Mouse (Mus musculus): ENCODE measurements around the gene Ikbke. TPM values are rescaled to one million over a fixed set of nuclear protein-coding genes. Genes with fewer than 3 reads are reported as not detected.

Gene Ikbke
- total RNA-seq, 2 experiments from 2014 or later = 1.8 to 2.2 TPM

DNA sequence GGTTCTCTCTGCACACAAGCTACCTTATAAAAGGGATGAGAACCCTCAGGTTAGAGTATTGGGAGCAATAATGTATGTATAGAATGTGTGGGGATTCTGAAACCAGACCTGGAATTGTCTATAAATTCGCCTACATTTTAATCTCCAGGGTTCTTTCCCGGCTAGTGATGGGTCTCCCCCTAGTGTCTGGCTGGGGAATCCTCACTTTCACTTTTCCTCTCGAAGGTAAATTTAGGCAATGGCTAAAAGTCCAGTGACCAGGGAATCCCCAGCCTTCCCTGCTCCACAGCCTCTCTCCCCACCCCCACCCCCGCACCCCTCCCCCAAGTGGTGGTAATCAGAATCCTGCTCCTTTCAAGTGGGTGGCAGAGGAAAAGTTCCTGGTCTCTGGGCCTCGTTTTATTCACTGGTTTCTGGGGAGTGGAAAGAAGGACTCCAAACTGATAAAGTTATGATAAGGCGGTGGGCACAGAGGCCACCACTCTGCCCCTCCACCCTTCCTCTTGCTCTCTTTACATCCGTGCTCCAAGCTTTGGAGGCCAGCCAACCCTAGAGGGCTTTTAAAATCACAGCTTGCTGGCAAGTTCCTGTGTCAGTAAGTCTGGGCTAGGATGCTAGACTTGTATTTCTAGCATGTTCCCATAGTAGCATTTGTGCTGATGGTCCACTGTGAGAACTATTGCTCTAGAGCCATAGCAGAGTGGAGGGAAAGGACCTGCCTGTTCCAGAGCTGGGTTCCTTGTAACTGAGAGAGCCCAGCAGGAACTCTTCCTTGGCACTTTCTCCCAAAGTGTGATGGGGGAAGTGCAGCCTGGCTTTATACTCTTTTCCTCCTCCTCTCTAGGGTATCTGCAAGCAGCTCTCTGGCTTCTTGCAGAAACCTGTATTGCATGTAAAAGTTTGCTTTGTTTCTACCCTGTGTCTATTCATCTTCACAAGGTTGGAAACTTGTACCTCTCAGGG, 32.7 kb downstream of the Ikbke start:
- intact Hi-C loops (cut with DNase I) = loop anchor here (2.0 to 5.0 kb wide), 2 partner anchors 66 to 129 kb away; no protein-coding TSS in a partner anchor
- peak; percentile 51 for DNase-seq (ENCODE audit: extremely low spot score in 1 of 2, low spot score in 2 of 2)

DNA sequence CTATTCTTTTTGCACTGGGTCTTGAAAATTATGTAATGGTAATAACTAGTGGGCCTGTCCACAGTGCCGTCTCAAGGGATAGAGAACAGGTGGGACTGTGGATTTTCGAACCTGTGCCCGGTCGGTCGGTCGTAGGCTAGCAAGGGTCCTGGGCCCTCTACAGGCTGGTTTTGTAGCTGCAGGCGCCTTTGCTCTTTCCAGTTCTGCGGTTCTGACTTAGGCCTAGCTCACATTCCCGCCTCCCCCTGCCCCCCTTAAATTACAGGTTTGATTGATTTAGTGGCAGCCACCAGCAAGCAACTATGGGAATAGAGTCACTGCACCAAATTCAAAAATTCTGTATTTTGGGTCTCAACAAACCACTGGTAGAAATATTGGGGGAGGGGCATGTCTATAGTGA, 33.5 kb downstream of the Ikbke start:
- intact Hi-C loops (cut with DNase I) = loop anchor here (2.0 to 5.0 kb wide), 2 partner anchors 65 to 129 kb away; no protein-coding TSS in a partner anchor
- DNase-seq (ENCODE audit: extremely low spot score in 1 of 2, low spot score in 2 of 2) = peak; percentile 37 to 64

DNA sequence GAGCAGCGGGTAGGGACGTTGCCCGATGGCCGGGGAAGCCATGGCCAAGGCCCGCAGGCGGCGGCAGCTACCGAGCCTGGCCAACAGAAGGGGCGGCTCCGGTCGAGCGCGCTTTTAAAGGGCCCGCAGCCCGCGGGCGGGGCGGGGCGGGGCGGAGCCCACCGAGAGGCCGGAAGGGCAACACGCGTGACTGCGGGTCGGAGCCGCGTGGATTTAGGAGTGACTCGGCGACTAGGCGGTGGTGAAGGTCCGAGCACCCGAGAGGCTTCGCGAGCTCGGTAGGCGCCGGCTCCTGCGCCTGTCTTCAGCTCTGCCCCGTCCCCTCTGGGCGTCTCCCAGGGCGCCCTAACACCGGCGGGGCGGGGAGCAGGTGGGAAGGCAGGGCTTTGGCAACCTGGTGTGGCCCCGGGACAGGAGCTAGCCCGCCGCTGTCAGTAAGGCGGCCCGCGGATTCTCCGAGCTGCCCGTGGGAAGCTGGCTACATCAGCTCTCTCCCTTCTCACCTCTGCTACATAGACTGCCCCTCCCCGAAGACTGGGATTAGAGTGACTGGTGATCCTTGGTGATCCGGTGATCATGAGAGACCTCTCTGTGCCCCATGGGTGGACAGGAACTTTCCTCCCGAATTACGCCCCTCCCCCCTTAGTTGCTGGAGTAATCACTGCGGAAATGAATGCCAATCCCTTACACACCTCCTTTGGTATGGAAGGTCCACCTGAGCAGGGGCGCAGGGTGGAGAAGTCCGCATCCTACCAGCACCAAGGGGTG, 34.1 kb downstream of the Ikbke start, which contains the start of gene Rassf5:
TSS of gene Rassf5 (minus strand) at position 170 of the 768 bp plus-strand sequence.
- peak; percentile 37 to 81 for DNase-seq (ENCODE audit: extremely low spot score in 1 of 2, low spot score in 2 of 2)
- intact Hi-C loops (cut with DNase I) = loop anchor here (5.0 kb wide), 1 partner anchor 128 kb away; no protein-coding TSS in a partner anchor

DNA sequence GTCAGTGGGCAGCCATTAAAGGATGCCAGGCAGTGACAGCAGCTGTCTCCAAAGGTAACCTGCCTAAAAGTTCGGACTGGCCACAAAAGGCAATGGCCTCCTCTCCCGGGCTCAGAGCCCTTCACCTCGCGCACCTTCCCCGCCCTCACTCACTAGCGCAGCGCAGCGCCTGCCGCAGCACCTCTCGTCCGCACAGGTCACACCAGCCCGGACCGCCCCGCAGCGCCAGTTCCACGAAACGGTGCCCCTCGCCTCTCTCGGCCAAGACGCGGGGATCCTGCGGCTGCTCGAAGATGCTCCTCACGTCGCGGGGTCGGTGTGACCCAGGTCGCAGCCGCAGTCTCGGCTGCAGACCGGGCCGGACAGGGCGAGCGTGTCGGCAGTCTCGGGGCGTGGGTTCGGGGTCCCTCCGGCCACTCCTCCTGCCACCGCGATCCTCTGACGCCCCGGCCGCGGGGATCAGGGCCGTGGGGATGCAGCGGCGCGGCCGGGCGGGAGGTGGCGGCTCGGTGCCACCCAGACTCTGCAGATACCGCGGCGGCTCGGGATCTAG, 34.8 kb downstream of the Ikbke start:
- no peak for DNase-seq (ENCODE audit: extremely low spot score in 1 of 2, low spot score in 2 of 2)
- intact Hi-C loops (cut with DNase I) = loop anchor here (5.0 kb wide), 1 partner anchor 127 kb away; no protein-coding TSS in a partner anchor

DNA sequence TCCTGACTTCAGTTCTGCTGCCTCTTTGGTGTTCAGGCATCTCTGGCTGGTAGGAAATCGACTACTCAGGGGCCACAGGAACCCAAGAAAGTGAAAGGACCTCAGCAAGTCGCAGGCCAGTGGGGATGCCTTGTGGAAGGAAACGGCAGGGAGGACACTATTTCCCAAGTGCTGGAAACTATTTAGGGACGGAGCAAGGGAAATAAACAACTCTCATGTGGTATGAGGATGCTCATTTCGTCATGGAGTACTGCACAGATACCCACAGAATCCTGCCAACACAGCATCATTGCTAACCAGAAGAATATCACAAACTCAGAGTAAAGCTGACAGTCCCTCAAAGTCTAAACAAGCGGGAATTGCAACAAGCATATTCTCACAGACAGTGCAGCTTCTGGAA, 36.5 kb downstream of the Ikbke start:
- intact Hi-C loops (cut with DNase I) = no loop called here
- DNase-seq (ENCODE audit: extremely low spot score in 1 of 2, low spot score in 2 of 2) = no peak

DNA sequence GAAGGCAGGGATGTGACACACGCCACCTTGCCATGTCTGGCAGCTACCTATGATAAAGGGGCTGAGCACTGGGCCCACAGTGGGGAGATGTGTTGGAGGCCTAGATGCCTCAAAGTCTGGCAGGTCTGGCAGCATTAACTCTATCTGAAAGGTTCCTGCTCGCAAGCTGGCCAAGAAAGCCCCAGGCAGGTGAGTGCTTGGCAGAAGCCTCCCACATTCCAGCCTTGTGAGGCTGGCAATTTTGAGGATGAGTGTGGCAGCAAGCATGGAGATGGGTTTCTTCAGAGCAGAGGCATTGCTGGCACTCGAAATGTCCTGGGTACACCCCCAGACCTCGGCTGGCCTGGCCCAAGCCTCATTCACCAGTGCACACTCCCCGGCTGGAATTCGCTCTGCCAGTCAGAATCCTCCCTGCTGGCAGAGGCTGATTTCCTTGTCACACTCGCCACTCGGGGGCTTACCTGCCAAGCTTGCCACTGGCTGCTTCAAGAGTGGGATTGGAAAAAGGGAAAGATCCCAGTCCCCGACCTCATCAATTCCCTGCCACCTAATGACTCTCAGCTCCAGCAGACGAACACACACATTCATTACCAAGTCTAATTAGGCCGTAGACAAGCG, 39.7 kb downstream of the Ikbke start:
- DNase-seq (ENCODE audit: extremely low spot score in 1 of 2, low spot score in 2 of 2) = no peak
- intact Hi-C loops (cut with DNase I) = no loop called here

DNA sequence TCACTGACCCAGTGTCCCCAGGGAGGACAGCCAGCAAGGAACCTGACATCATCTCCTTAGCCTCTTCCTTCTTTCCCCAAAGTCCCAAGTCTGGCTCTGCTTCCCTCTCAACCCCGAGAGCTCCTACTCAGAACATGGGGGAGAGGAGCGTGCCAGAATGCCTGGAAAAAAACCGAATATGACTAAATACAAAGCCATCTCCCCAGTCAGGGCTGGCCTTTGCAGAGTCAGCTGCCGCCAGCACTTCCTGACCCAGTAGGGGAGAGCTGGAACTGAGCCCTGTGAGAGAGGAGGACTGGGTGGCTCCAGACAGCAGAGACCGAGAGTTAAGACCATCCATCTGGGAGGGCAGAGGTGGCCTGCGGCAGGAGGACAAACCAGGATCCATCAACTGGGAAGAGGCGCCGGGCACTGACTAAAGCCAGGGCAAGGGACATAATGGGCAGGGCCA, 40.5 kb downstream of the Ikbke start:
- intact Hi-C loops (cut with DNase I) = no loop called here
- DNase-seq (ENCODE audit: extremely low spot score in 1 of 2, low spot score in 2 of 2) = peak in 1 of 2 experiments; percentile 70

DNA sequence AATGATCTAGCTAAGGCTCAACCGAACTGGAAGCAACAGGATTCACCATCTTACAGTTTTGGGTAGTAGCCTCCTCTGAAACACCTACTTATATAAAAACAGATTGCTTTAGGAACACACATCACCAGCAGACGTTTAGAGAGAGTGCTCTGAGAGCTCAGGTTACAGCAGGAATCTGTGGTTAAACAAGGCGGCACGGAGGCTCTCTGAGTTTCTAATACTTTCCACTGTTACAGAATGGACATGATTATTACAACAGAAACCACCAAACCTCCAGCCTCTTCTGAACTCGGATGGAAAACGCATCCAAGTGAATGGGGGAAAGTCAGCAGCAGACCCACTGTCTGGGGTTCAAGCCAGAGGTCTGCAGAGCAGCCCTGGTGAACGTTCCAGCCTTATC, 43.3 kb downstream of the Ikbke start:
- DNase-seq (ENCODE audit: extremely low spot score in 1 of 2, low spot score in 2 of 2) = no peak
- intact Hi-C loops (cut with DNase I) = no loop called here

DNA sequence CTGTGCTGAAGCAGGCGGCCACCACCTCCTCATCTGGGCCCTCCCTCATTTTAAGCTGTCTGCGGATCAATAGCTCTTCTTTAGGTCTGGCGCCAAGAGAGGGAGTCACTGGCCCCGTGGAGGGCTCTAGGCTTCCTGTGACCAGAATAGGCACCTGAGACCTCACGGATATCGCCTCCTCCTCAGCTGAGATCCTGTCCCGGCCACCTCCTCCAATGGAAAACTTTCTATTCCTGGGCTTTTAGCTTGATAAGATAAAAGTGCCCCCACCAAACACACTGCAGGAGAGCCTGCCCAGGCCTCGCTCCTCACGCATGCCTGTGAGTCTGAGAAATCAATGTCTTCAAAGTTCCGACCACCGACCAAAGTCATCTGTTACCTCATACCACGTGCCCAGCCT, 45.9 kb downstream of the Ikbke start:
- DNase-seq (ENCODE audit: extremely low spot score in 1 of 2, low spot score in 2 of 2) = no peak
- intact Hi-C loops (cut with DNase I) = no loop called here

DNA sequence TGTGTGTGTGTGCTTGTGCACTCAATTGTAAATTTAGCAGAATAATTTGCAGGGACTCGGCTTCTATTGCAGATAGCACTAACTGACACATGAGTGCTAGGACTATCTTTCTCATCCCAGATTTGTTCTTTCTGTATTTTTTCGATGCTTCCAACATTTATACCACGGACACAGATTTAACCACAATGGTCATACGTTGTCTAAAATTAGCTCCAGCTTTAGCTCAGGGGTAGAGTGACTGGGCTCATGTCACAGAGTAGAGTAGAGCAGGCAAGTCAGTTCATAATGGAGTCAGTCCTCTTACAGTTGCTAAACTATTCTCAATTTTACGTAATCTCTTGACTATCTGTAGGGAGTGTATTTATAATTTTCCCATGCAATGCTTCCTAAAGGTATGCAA, 50.7 kb downstream of the Ikbke start:
- DNase-seq (ENCODE audit: extremely low spot score in 1 of 2, low spot score in 2 of 2) = no peak
- intact Hi-C loops (cut with DNase I) = no loop called here

DNA sequence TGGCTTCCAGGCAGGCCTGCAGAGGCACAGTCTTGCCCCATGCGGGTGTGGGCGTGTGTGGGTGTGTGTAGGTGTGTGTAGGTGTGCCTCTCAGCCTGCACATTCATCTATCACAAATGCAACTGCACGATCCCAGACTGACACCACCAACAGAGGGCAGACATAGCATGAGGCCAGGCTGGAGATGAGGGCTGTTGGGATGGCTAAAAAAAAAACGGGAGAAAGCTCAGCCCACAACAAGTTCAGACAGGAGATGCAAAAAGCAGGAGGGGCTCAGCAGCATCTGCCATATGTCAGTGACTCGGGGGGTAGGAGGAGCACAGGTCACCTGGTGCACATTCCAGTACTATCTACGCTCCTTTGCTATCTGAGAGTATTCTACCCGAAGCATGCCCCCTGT, 51.2 kb downstream of the Ikbke start:
- no peak for DNase-seq (ENCODE audit: extremely low spot score in 1 of 2, low spot score in 2 of 2)
- intact Hi-C loops (cut with DNase I) = no loop called here

DNA sequence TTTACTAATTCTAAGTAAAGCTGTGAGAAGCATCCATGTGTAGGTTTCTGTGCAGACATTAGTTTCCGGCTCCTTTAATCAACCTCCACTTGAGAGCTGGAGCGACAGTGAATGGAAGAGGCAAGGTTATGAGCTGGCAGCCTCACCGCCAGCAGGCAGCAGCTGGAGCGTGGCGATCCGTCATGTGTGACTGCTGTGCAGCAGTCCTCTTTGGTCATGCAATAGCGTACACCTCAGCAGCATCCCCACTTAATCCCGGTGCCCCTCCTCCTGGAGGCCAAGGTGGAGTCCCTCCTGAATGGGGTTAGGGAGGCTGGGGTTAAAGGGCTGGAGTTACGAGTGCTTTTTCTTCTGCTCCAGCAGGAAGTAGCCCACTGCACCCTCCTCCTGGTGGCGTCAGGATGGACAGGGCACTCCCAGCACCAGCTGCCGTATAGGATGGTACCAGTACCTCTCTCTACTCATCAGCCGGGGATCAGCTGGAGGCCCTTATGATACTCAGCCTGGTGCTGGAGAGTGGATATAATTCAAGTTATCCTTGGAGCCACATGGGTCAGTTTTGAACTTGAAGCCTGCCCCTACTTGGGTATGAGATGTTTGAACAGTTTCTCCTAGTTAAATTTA, 54.4 kb downstream of the Ikbke start:
- no peak for DNase-seq (ENCODE audit: extremely low spot score in 1 of 2, low spot score in 2 of 2)
- intact Hi-C loops (cut with DNase I) = no loop called here

DNA sequence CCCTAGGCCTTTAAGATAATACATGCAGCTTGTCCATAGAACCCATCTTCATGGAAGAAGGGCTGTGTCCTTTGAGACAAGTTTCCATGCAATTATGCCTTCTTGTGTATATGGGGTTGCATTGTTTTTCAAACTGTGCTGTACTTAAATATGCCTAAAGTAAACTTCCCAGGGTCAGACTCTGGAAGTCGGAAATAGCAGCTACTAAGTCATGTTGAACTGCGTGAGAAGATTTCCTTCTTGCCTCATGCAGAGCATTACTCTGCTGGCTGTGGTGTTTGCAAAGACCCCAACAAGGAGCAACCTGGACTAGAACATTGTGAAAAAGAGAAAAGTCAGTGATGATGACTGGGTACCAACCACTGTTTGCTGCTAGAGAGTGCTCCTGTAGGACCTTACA, 56.1 kb downstream of the Ikbke start:
- intact Hi-C loops (cut with DNase I) = no loop called here
- DNase-seq (ENCODE audit: extremely low spot score in 1 of 2, low spot score in 2 of 2) = no peak

DNA sequence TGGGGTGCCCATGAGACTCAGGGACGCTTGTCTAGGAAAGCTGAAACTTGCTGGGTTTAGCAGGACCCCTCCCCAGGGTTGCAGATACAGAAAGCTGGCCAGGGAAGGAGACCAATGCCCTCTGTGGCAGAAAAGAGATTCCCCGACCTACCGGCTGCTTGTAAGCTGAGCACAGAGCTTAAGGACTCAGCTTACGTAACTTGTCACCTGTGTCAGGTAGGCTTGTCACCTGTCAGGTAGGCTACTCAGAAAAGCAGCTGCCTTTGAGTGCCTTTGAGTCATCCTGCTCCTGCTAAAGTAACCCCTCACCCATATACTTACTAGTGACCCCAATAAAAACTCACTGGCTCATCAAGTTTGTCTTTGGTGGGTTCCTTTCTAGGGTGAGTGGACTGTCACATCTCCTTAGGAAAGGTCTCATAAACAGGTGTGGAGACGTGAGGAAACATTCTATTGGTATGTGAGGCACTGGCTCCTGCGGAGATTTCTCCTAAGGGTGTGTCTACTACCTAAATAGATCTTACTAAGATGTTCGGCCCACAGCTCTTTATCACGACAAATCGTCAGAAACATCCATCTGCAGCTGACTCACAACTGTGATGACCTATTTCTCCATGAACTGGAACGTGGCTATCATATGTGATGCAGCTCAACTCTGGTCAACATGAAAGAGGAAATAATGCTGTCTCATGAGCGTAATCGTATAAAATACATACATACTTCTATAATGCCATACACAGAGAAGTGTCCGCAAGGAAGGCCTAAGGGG, 57.4 kb downstream of the Ikbke start:
- intact Hi-C loops (cut with DNase I) = no loop called here
- DNase-seq (ENCODE audit: extremely low spot score in 1 of 2, low spot score in 2 of 2) = no peak

DNA sequence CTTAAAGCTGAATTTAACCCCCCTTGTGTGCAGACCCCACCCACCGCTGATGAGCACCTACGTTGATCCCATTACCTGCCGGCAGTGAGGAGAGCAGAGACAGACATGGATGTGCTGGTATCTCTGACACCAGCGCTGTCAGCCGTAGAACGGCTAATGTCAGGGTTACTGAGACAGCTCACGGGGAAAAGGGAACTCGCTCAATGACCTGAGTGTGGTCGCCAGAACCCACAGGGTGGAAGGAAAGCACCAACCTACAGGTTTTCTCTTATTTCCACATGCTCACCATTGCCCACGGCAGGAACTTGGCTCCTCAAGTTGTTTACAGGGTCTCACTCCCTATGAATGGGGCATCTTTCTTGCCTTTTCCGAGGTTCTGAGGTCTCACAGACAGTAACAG, 60.5 kb downstream of the Ikbke start:
- no peak for DNase-seq (ENCODE audit: extremely low spot score in 1 of 2, low spot score in 2 of 2)
- intact Hi-C loops (cut with DNase I) = no loop called here

DNA sequence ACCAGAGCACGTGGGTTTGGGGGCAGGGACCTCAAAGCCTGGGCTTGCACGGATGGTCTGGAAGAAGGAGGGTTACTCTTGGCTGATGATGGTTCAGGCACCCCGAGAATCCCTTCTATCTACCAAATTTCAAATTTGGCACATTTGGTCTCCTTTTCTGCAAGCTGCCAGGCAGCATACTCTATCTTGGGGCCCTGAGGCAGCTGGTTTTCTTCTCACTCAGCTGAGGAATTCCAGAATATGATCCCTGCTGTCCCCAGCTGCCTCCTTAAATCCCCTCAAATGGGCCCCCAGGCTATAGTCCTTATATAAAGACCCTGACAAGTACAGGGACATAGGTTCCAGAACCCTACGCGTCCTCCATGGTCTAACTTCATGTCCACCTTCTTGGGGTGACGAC, 66.0 kb downstream of the Ikbke start:
- DNase-seq (ENCODE audit: extremely low spot score in 1 of 2, low spot score in 2 of 2) = no peak
- intact Hi-C loops (cut with DNase I) = no loop called here

DNA sequence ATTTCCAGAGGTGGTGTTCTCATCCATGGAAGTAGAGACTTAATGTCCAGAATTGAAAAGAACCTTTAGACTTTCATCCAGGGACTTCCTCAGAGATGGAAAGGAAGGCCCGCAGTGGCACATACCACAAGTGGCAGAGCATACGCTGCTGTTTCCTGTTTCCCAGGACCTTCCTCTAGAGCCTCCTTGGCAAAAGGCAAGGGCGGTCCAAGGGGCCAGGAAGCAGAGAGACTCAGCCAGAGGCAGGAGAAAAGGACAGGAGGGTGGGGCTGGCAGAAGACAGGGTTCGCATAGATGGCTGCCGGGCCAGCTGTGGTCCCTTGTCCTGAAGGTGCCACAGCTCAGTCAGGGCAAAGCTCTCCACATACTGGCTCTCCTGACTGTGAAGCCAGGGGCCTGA, 66.5 kb downstream of the Ikbke start:
- DNase-seq (ENCODE audit: extremely low spot score in 1 of 2, low spot score in 2 of 2) = no peak
- intact Hi-C loops (cut with DNase I) = no loop called here

DNA sequence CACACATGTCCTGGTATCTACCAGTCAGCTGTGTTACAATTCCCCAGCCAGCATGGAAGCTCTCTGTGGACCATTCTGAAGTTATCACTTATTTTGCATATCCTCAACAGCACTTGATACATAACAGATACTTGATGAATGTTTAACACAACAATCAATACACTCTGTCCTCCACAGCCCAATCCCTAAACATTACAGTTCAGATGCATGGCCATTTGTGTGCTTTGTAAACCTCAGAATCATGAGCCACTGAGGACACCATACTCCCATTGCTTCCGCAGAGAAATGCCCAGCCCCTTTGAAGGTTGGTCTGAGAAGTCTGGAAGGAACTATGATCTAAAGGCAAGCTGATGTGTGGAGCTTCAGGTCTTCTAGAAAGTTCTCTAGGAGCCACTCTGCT, 67.8 kb downstream of the Ikbke start:
- intact Hi-C loops (cut with DNase I) = no loop called here
- DNase-seq (ENCODE audit: extremely low spot score in 1 of 2, low spot score in 2 of 2) = no peak
